Mouse (Mus musculus) right cerebral cortex, adult 2 months (tissue): Measurements from ENCODE around the gene Sim2.

Source experiments
- DNase-seq, 2 experiments: peaks; one replicate each; pipeline ENCODE4 v3.0.0; 2021 to 2022; ENCODE audit warnings: low spot score in 2 of 2

Gene Sim2

DNA sequence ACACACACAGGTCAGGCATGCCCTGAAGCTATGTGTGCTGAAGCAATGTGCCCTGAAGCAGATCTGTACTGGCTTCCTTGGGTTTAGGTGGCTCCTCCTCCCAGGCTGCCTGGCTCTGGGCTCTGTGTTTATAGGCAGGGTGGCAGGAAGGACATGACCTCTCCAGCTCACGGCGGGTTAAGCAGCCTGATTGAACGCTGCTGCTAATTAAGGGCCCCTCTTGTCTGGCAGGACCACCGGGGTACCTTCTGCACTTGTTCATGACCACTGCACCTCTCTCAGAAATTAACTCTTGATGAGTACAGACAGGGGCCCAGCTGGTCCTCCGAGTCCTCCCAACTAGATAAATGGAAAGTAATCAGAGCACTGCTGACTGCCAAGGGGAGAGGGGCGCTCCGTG, 79.5 kb downstream of the Sim2 start:
- no peak for DNase-seq

DNA sequence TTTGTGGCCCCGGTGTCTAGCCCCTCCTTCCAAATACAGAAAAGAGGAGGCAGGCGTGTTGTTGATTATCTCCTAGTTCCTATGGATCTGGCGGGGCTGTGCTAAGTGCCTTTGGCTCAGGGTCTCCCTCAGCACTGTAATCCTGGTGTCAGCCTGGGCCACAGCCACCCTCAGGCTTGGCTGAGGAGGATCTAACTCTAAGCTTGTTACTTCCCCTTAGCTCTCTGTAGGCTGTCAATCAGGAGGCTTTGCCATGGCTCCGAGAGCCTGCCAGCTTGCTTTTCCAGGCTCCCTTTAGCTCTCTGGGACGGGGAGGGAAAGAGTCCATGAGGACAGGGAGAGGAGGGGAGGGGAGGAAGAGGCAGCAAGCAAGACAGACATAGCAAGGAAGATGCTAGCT, 80.2 kb downstream of the Sim2 start:
- no peak for DNase-seq

DNA sequence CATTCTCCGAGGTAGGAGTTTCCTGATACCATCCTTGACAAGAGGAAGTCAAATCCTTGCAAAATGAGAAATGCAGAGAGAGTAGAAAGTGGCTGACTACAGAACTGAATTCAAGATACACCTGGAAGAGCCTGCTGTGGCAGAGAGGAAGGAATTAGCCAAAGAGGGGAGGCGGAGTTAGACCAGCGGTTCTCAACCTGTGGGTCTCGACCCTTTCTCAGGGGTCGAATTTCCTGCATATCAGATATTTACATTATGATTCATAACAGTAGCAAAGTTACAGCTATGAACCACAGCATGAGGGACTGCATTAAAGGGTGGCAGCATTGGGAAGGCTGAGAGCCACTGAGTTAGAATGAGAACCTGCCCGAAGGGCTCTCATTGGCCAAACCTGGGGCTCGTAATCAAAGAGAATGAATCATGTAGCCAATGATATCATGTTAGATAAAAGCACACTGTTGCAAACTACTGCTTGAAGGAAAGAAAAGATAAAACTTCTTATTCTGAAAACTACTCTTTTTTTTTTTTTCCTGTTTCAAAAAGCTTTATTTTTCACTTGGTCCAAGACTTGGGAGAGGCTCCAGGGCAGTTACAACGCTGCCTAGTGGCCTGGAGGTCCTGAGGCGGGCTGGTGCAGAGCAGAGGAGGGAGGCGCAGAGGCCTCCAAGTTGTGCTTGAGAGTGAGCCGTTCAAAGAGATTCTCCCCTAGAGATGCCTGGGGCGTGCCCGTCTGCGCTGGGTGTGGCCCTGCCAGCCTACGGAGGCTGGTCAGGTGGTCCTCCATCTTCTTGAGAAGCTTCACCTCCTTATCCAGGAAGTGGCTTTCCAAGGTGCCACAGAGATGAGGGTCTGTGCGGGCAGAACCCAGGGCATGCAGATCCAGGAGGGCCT, 84.2 kb downstream of the Sim2 start:
- no peak for DNase-seq

DNA sequence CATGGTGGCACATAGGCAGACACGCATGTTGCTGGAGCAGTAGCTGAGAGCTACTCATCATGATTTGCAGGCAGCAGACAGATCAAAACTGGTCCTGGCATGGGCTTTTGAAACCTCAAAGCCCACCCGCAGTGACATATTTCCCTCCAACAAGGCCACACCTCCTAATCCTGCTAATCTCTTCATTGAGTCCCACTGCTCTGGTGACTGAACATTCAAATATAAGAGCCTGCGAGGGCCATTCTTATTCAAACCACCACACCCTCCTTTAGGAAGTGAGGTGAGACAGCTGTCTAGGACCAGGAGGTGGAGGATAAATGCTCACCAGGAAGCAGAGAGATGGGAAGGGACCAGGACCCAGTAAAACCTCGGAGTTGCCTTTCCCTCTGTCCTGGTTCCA, 85.5 kb downstream of the Sim2 start:
- DNase-seq = no peak

DNA sequence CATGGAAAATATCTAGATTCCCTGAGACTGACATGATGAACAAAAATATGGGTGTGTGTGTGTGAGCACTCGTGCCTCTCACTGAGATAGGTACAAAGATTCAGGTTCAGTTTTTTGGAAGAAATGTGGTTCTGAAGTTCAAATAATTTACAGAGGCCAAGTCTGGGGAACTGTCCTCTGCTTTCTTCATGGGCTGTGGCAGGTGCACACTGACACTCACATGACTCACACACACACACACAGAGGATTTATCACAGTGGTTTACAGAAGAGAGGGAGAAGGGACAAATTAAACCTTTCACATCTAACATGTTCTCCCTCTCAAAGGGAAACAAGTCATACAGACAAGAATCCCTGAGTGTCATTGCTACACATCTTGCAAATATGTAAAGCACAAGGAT, 88.6 kb downstream of the Sim2 start:
- no peak for DNase-seq

DNA sequence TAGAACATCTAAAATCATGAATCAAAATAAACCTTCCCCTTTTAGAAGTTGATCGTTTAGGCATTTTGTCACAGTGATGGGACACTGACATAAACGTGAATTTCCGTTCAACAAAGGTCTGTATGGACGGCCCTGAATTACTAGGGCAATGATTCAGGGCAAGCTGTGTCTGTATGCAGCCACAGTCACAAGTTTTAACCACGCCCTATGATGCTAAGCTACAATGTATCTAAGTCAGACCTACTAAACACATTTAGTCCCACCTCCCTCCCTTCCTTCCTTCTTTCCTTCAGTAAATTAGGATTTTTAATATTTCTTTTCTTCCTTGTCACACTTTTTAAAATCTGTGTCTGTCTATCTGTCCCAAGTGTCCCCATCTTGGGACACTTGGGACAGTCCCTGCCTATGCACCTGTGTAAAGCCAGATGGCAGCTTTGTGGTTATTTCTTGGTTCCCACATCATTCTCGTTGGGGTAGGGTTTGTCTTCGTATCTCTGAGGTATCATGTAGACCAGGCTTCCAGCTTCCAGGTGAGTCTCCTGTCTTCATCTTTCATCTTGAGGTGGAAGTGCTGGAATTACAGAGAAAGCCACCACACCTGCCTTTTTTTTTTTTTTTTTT, 90.7 kb downstream of the Sim2 start:
- no peak for DNase-seq
